Mouse (Mus musculus): ENCODE results near the gene Mrpl52.

DNA sequence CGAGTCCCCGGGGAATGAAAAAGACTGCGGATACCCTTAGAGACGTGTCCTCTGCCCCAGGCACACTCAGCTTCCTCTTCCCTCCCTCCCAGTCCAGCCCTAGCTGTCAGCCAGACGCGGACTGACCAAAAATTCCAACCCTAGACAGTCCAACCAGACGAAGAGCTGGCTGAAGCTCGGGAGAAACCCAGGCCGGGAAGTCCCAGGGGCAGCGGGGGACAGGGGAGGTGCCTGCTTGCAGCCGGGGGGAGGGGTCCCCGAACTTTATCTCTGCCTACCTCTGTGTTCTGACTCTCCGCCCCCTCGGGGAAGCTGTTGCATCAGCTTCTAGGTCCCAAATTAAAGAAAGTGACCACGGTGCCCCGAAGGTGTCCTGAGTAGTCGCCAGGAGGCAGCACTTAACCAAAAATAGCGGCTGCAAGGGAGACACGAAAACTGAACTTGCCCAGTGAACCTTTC lies 9.1 kb upstream of the Mrpl52 start, which contains the start of gene Slc7a7:
- TF ChIP-seq POLR2A (IDR thresholded peaks at IDR 0.05; ENCODE audit: borderline replicate concordance, low read depth, low read length) (no peak), CTCF (IDR thresholded peaks at IDR 0.05; ENCODE audit: low read depth, low read length) (peak; percentile 39; the same call in 1 of the 2 replicates)
